ENCODE assay signal across 8 mouse cellular contexts in genomic region chr3:101604550-101605223, GRCm38 (mm10). TPM values are rescaled to one million over a fixed set of nuclear protein-coding genes. Genes with fewer than 3 reads are reported as not detected.
DNase-seq lines count a peak whose midpoint lies in the region; ATAC-seq and TF ChIP-seq lines count a peak whose summit lies in the region.

Atp1a1 (minus strand) TSS chr3:101604684.

- no peak for TF ChIP-seq CTCF in ES-Bruce4 (IDR thresholded peaks at IDR 0.05; ENCODE audit: low read depth, low read length)
- TF ChIP-seq CTCF in liver, postnatal 0 days (IDR thresholded peaks at IDR 0.05; ENCODE audit: low read depth): peak; percentile 9; the same call in 1 of the 2 replicates

- H3K27ac ChIP-seq in ES-Bruce4 (ENCODE audit: insufficient read depth, low read length): no peak within 1 kb of the TSS
- H3K27ac ChIP-seq in forebrain, embryonic 13.5 days: peak within 1 kb of the TSS; percentile 95
- H3K27ac ChIP-seq in liver, postnatal 0 days (ENCODE audit: low read depth): peak within 1 kb of the TSS; percentile 99
- H3K27ac ChIP-seq in neural tube, embryonic 14.5 days (ENCODE audit: low read depth, low read length): peak within 1 kb of the TSS; percentile 97

- 0 out of 2 replicates have a peak, but pooled peaks have one; percentile 38 for TF ChIP-seq EP300 in ES-Bruce4 (IDR thresholded peaks at IDR 0.05; ENCODE audit: insufficient read depth, low read depth, low read length)
- no peak for TF ChIP-seq EP300 in liver, postnatal 0 days (IDR thresholded peaks at IDR 0.05; ENCODE audit: low read depth)

- under 1% methylated on average over 45 of the region's 64 CpGs for WGBS in forebrain, embryonic 13.5 days
- WGBS in large intestine, adult 2 months: 1% methylated on average over 63 of the region's 64 CpGs
- under 1% methylated on average over 47 of the region's 64 CpGs for WGBS in liver, postnatal 0 days (ENCODE audit: insufficient replicate concordance)
- under 1% methylated on average over 53 of the region's 64 CpGs for WGBS in neural tube, embryonic 14.5 days

- no peaks in the 10 kb centered on the region for H3K36me3 ChIP-seq in ES-Bruce4 (ENCODE audit: control insufficient read depth, insufficient read depth, low read length, poor library complexity, severe bottlenecking)
- no peaks in the 10 kb centered on the region for H3K36me3 ChIP-seq in forebrain, embryonic 13.5 days (ENCODE audit: poor library complexity, severe bottlenecking)
- no peaks in the 10 kb centered on the region for H3K36me3 ChIP-seq in liver, postnatal 0 days (replicated peaks; ENCODE audit: insufficient read depth, low read length)
- no peaks in the 10 kb centered on the region for H3K36me3 ChIP-seq in neural tube, embryonic 14.5 days (ENCODE audit: control insufficient read depth, insufficient read depth, low read length)

- H3K4me2 ChIP-seq in forebrain, embryonic 13.5 days: peak within 1 kb of the TSS; percentile 83
- peak within 1 kb of the TSS; percentile 99 for H3K4me2 ChIP-seq in liver, postnatal 0 days (ENCODE audit: low read depth, low read length)
- peak within 1 kb of the TSS; percentile 62 for H3K4me2 ChIP-seq in neural tube, embryonic 14.5 days (ENCODE audit: low read depth, low read length)

- TF ChIP-seq POLR2A in ES-Bruce4 (IDR thresholded peaks at IDR 0.05; ENCODE audit: insufficient read depth, low read length): peak; percentile 93

- H3K9me3 ChIP-seq in ES-Bruce4 (replicated peaks; ENCODE audit: control insufficient read depth, insufficient read depth, low read length, poor library complexity, severe bottlenecking): no peaks in the 10 kb centered on the region
- H3K9me3 ChIP-seq in forebrain, embryonic 13.5 days (replicated peaks): no peaks in the 10 kb centered on the region
- no peaks in the 10 kb centered on the region for H3K9me3 ChIP-seq in liver, postnatal 0 days (ENCODE audit: low read length)
- no peaks in the 10 kb centered on the region for H3K9me3 ChIP-seq in neural tube, embryonic 14.5 days (ENCODE audit: control insufficient read depth, low read length)

- peak; percentile 85 for ATAC-seq in cerebellum, adult (ENCODE audit: insufficient number of reproducible peaks, low FRiP score, low TSS enrichment)
- peak; percentile 97 for ATAC-seq in forebrain, embryonic 13.5 days
- ATAC-seq in liver, postnatal 0 days: peak; percentile 92
- peak; percentile 97 for ATAC-seq in neural tube, embryonic 14.5 days (ENCODE audit: low read depth)

- peak within 1 kb of the TSS; percentile 90 for H3K9ac ChIP-seq in ES-Bruce4 (ENCODE audit: low read depth, poor library complexity, severe bottlenecking)
- peak within 1 kb of the TSS; percentile 90 for H3K9ac ChIP-seq in forebrain, embryonic 13.5 days
- peak within 1 kb of the TSS; percentile 92 for H3K9ac ChIP-seq in liver, postnatal 0 days (replicated peaks)
- H3K9ac ChIP-seq in neural tube, embryonic 14.5 days (replicated peaks; ENCODE audit: low read depth, low read length): peak within 1 kb of the TSS; percentile 93

- intact Hi-C loops in heart, postnatal 10 days (cut with DNase I): loop anchor here (2.0 kb wide), 2 partner anchors 102 to 198 kb away; no protein-coding TSS in a partner anchor

- no peaks in the 10 kb centered on the region for H3K27me3 ChIP-seq in ES-Bruce4 (ENCODE audit: control insufficient read depth, insufficient read depth, low read length, poor library complexity, severe bottlenecking)
- peaks cover 12% of the 10 kb centered on the region; the same call in 1 of the 2 replicates for H3K27me3 ChIP-seq in forebrain, embryonic 13.5 days
- H3K27me3 ChIP-seq in liver, postnatal 0 days (ENCODE audit: insufficient read depth, low read length): 0 out of 2 replicates have a peak, but pooled peaks cover 6% of the 10 kb centered on the region
- no peaks in the 10 kb centered on the region for H3K27me3 ChIP-seq in neural tube, embryonic 14.5 days (ENCODE audit: control insufficient read depth, insufficient read depth, low read length)

- DNase-seq in heart, postnatal 10 days: peak; percentile 99
- peak; percentile 90 for DNase-seq in large intestine, adult 2 months (ENCODE audit: low read depth, low spot score)
- peak; percentile 99 for DNase-seq in liver, postnatal 0 days
- peak; percentile 98 for DNase-seq in testis, postnatal 10 days (ENCODE audit: low spot score)

- H3K4me3 ChIP-seq in ES-Bruce4 (ENCODE audit: low read depth, low read length): peak within 1 kb of the TSS; percentile 90
- H3K4me3 ChIP-seq in forebrain, embryonic 13.5 days: peak within 1 kb of the TSS; percentile 84
- H3K4me3 ChIP-seq in liver, postnatal 0 days (ENCODE audit: low read depth, low read length): peak within 1 kb of the TSS; percentile 85
- H3K4me3 ChIP-seq in neural tube, embryonic 14.5 days (ENCODE audit: low read depth, low read length): peak within 1 kb of the TSS; percentile 91

- H3K4me1 ChIP-seq in ES-Bruce4 (ENCODE audit: control insufficient read depth, insufficient read depth, low read length): peaks cover 1% of the 10 kb centered on the region
- peaks cover 57% of the 10 kb centered on the region for H3K4me1 ChIP-seq in forebrain, embryonic 13.5 days
- H3K4me1 ChIP-seq in liver, postnatal 0 days (ENCODE audit: insufficient read depth): peaks cover 38% of the 10 kb centered on the region
- H3K4me1 ChIP-seq in neural tube, embryonic 14.5 days (ENCODE audit: control insufficient read depth, insufficient read depth, low read length): peaks cover 28% of the 10 kb centered on the region; the same call in 1 of the 2 replicates

RNA-seq across cellular contexts. Expression of gene Atp1a1, which starts in this region (rescaled TPM):
- polyA plus RNA-seq in ES-Bruce4 (2011; ENCODE audit: insufficient read depth, insufficient read length, low read depth, missing spikeins): 220 and 230 TPM in 2 replicates
- 32.5 and 34.0 TPM in 2 replicates for polyA plus RNA-seq in forebrain, embryonic 13.5 days (2015; fragmentation: Nextera tagmentation; extraction: Ambion mirVana)
- 1,000 to 10,000 TPM in 1 of 2 experiments, 100 to 1,000 TPM in 1; 897 to 1,002 TPM for total RNA-seq in heart, postnatal 10 days (2021)
- polyA plus RNA-seq in large intestine, adult 2 months (2012; rRNA removed): 777 and 1,249 TPM in 2 replicates
- polyA plus RNA-seq in liver, postnatal 0 days (2015; fragmentation: Nextera tagmentation; extraction: Ambion mirVana): 39.3 and 40.8 TPM in 2 replicates
- 105 and 115 TPM in 2 replicates for polyA plus RNA-seq in neural tube, embryonic 14.5 days (2014; fragmentation: Nextera tagmentation; extraction: Ambion mirVana)
